Mouse (Mus musculus): Measurements from ENCODE around the gene Tent5c. TPM values are rescaled to one million over a fixed set of nuclear protein-coding genes. Genes with fewer than 3 reads are reported as not detected.
"Not testable (repeated sequence)": the region's sequence is repeated elsewhere in the genome, so short reads cannot be mapped to it uniquely, and the experiment has no call there.

The Tent5c gene
- total RNA-seq, 2 experiments from 2014 or later = 2.4 to 2.8 TPM

- no peak for DNase-seq (ENCODE audit: low spot score in 2 of 2)
Observed at GRCm38 (mm10) chr3:100442499-100442898, 46.6 kb downstream of the Tent5c start.

- DNase-seq (ENCODE audit: low spot score in 2 of 2) = no peak
Observed at GRCm38 (mm10) chr3:100440754-100441153, 48.4 kb downstream of the Tent5c start.

GRCm38 (mm10) chr3:100440009-100440408 is 49.1 kb downstream of the Tent5c start:
- DNase-seq (ENCODE audit: low spot score in 2 of 2) = no peak

GRCm38 (mm10) chr3:100439088-100439487 is 50.0 kb downstream of the Tent5c start:
- no peak for DNase-seq (ENCODE audit: low spot score in 2 of 2)

- DNase-seq (ENCODE audit: low spot score in 2 of 2) = no peak
Observed at GRCm38 (mm10) chr3:100438461-100439002, 50.6 kb downstream of the Tent5c start.

- no peak for DNase-seq (ENCODE audit: low spot score in 2 of 2)
Observed at GRCm38 (mm10) chr3:100436756-100437155, 52.4 kb downstream of the Tent5c start.

GRCm38 (mm10) chr3:100431705-100432104 is 57.4 kb downstream of the Tent5c start:
- no peak for DNase-seq (ENCODE audit: low spot score in 2 of 2)

GRCm38 (mm10) chr3:100430731-100431130 is 58.4 kb downstream of the Tent5c start:
- DNase-seq (ENCODE audit: low spot score in 2 of 2) = no peak

- DNase-seq (ENCODE audit: low spot score in 2 of 2) = peak in 1 of 2 experiments; percentile 24
Observed at GRCm38 (mm10) chr3:100430101-100430500, 59.0 kb downstream of the Tent5c start.

GRCm38 (mm10) chr3:100429667-100430066 is 59.5 kb downstream of the Tent5c start:
- DNase-seq (ENCODE audit: low spot score in 2 of 2) = peak in 1 of 2 experiments; percentile 48

- no peak for DNase-seq (ENCODE audit: low spot score in 2 of 2)
Observed at GRCm38 (mm10) chr3:100427548-100427947, 61.6 kb downstream of the Tent5c start.

- peak in 1 of 2 experiments; percentile 73 for DNase-seq (ENCODE audit: low spot score in 2 of 2)
Observed at GRCm38 (mm10) chr3:100422392-100423167, 66.5 kb downstream of the Tent5c start.

- DNase-seq (ENCODE audit: low spot score in 2 of 2) = no peak
Observed at GRCm38 (mm10) chr3:100421354-100421753, 67.8 kb downstream of the Tent5c start.

GRCm38 (mm10) chr3:100420691-100421056 is 68.5 kb downstream of the Tent5c start:
- DNase-seq (ENCODE audit: low spot score in 2 of 2) = no peak

GRCm38 (mm10) chr3:100419962-100420690 is 69.0 kb downstream of the Tent5c start:
- no peak for DNase-seq (ENCODE audit: low spot score in 2 of 2)

- DNase-seq (ENCODE audit: low spot score in 2 of 2) = no peak
Observed at GRCm38 (mm10) chr3:100418387-100418786, 70.7 kb downstream of the Tent5c start.

GRCm38 (mm10) chr3:100417772-100418311 is 71.3 kb downstream of the Tent5c start:
- DNase-seq (ENCODE audit: low spot score in 2 of 2) = peak in 1 of 2 experiments; percentile 39

- no peak for DNase-seq (ENCODE audit: low spot score in 2 of 2)
Observed at GRCm38 (mm10) chr3:100415671-100416070, 73.5 kb downstream of the Tent5c start.

- not testable (repeated sequence) for DNase-seq (ENCODE audit: low spot score in 2 of 2)
Observed at GRCm38 (mm10) chr3:100413586-100413985, 75.5 kb downstream of the Tent5c start.

GRCm38 (mm10) chr3:100411945-100412344 is 77.2 kb downstream of the Tent5c start:
- DNase-seq (ENCODE audit: low spot score in 2 of 2) = no peak

- DNase-seq (ENCODE audit: low spot score in 2 of 2) = no peak
Observed at GRCm38 (mm10) chr3:100409280-100409679, 79.8 kb downstream of the Tent5c start.

Data from layer of hippocampus, adult 18-20 months (tissue).